Mouse (Mus musculus) bone marrow macrophage, adult 2 months (primary cell): Measurements from ENCODE around the gene Cox10. TPM values are rescaled to one million over a fixed set of nuclear protein-coding genes. Genes with fewer than 3 reads are reported as not detected.

ENCODE experiments used
- H3K27ac ChIP-seq: 2 replicates; pipeline ENCODE4 v1.5.1; 2012; ENCODE audit warnings: low read depth, low read length; ENCODE audit not compliant: insufficient read depth
- H3K4me1 ChIP-seq: 2 replicates; pipeline ENCODE4 v1.6.1; 2012; ENCODE audit warnings: low read length; ENCODE audit not compliant: control insufficient read depth, insufficient read depth
- H3K4me3 ChIP-seq: 2 replicates; pipeline ENCODE4 v1.5.1; 2012; ENCODE audit warnings: mild to moderate bottlenecking, low read length, moderate library complexity; ENCODE audit not compliant: insufficient read depth
- CTCF ChIP-seq: IDR thresholded peaks from 2 replicates; pipeline ENCODE4 v1.5.1; 2012; ENCODE audit warnings: low read depth, mild to moderate bottlenecking, low read length, moderate library complexity
- POLR2A ChIP-seq: IDR thresholded peaks from 2 replicates; pipeline ENCODE4 v1.6.1; 2012; ENCODE audit warnings: mild to moderate bottlenecking, low read depth, low read length, borderline replicate concordance
- polyA plus RNA-seq: library from polyadenylated mRNA; stranded (reverse); fragments of >200 nt; gene quantifications from 2 replicates; pipeline ENCODE4 v1.2.4, GENCODE M21; 2012; ENCODE audit not compliant: missing spikeins, insufficient read depth, insufficient read length

The Cox10 gene
- polyA plus RNA-seq, 1 experiment, result 6.0 TPM

DNA sequence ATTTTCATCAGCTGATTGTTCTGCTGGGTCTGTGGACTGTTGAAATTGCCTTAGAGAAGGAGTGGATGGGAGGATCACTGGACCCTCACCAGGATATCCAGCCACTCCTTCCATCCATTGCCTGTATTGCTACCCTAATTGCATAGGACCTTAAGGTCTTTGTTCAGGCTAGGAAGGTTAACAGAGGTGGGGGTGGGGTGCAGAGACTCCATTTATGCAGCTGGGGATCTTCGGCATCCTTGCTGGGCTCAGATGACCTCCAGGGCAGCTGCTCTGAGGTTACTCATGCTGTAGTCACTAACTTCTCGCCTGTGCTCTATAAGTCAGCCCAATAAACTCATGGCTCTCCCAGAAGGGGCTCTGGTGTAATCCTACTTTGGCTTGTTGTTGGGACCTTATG lies 10.4 kb upstream of the Cox10 start:
- Histone ChIP-seq H3K4me3 (no peak overlapping the region), H3K27ac (no peak overlapping the region), H3K4me1 (no peaks in the 10 kb centered on the region)
- TF ChIP-seq POLR2A (no peak), CTCF (no peak)

DNA sequence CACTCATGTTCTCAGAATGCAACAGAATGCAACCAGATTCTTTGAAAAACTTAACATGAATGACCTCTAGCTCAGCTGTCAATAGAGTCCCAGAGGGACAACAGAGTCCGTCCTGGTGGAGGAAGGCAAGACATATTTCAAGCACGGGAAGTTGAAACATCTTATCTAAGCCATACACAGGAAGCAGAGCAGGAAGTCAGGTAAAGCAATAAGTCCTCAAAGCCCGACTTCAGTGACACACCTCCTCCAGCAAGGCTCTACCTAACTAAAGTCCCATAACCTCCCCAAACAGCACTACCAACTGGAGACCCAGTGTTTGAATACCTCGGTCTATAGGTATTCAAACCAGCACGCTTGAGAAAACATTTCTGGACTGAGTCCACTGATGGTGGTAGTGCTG lies 6.6 kb upstream of the Cox10 start:
- H3K4me1 ChIP-seq, result peaks cover 2% of the 10 kb centered on the region
- TF ChIP-seq POLR2A, result no peak
- no peak for TF ChIP-seq CTCF
- no peak overlapping the region for H3K4me3 ChIP-seq
- H3K27ac ChIP-seq, result no peak overlapping the region

DNA sequence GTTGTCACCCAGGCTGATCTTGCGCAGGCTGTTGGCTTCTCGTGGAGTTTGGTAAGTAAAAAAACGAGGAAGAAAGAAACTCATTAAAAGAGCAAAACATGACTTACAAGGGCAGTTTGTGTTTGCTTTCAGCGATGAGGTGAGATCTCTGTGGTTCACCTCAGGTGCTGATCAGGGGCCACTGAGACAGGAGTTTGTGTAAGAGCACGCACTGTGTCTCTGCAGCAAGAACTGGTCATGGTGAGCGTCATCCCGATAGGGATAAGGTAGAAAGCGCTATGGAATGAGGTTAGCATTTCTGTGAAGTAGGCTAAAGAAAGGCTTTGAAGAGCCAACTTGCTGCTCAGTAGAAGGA lies 436 bp upstream of the Cox10 start:
- peak overlapping the region; percentile 62 for H3K27ac ChIP-seq
- H3K4me3 ChIP-seq, result peak overlapping the region; percentile 92
- H3K4me1 ChIP-seq, result peaks cover 8% of the 10 kb centered on the region
- TF ChIP-seq POLR2A, result no peak
- no peak for TF ChIP-seq CTCF

DNA sequence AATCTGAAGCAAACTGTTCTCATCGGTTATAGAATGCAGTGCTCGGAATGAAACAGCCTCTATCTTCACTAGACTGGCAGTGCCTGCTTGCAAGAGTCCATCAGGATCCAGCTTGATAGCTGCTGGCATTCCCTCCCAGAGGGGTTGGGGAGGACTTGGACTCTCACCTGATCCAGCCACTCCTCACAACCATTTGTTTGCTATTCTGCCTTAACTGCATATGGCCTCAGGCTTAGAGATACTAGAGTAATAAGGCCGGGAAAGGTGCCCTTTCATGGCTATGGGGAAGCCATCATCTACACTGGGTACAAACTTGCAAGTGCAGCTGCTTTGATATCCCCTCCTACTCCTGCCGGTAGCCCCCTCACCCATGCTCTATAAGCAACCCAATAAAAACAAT lies 3.1 kb downstream of the Cox10 start:
- no peak overlapping the region for H3K27ac ChIP-seq
- H3K4me3 ChIP-seq, result no peak overlapping the region
- TF ChIP-seq CTCF (no peak), POLR2A (no peak)
- H3K4me1 ChIP-seq, result peaks cover 10% of the 10 kb centered on the region

DNA sequence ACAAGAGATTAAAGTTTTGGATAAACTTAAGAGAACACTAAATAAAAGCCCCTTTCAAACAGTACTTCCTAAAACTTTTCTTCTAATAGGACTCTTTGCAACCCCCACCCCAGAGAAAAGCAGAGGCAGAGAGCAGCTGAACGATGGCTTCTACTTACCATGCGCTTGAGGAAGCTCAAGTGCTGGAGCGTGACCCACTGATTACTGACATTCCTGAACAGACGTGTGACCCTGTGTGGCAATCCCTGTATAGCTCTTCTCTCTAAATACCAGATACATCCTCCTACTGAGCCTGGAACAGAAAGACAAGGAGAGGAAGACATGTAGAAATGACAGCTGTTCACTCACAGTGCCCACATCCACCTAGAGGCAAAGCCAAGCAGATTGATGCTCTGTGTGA lies 5.9 kb downstream of the Cox10 start:
- no peak overlapping the region for H3K4me3 ChIP-seq
- no peak overlapping the region for H3K27ac ChIP-seq
- TF ChIP-seq CTCF, result no peak
- TF ChIP-seq POLR2A, result no peak
- peaks cover 8% of the 10 kb centered on the region for H3K4me1 ChIP-seq

DNA sequence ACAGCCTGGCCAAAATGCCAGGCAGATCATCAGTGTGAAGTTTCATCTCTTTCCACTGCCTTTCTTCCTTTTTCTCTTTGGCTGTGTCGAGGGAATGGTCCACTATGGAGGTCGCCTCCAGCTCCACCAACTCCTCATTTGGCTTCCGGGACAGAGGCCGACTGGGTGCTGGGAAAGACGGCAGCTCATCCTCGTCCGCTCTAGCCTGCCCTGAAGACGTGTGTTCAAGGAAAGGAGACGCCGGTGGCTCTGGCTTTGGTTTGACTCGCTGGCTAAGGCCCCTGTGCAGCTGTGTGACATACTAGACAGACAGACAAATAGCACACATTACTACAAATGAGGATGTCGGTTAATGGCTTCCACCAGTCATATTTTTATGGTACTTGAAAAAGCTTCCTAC lies 7.7 kb downstream of the Cox10 start:
- TF ChIP-seq CTCF (no peak), POLR2A (no peak)
- H3K4me1 ChIP-seq, result peaks cover 7% of the 10 kb centered on the region

DNA sequence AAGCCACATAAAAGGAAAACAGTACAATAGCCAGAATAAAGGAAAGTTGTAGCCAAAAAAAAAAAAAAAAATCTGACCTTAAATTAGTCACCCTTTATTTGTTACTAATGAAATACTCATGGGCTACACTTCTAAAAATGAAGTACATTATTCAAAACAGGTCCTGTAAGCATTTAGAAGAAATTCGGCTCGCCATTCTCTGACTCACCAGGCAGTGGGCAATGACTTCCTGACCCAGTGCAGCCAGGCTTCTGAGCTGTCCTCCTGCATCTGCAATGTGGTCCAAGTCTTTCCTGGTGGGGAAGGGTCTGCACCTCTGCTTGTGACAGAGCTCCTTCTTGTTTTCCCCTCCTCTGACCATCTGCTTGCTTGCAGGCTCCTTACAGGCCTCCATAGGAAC lies 13.3 kb downstream of the Cox10 start:
- Histone ChIP-seq H3K4me3 (no peak overlapping the region), H3K27ac (peak overlapping the region; percentile 22), H3K4me1 (peaks cover 30% of the 10 kb centered on the region)
- no peak for TF ChIP-seq POLR2A
- TF ChIP-seq CTCF, result no peak

More for the DNA sequence above, 7.7 kb downstream of the Cox10 start:
- H3K4me3 ChIP-seq, result no peak overlapping the region
- no peak overlapping the region for H3K27ac ChIP-seq

DNA sequence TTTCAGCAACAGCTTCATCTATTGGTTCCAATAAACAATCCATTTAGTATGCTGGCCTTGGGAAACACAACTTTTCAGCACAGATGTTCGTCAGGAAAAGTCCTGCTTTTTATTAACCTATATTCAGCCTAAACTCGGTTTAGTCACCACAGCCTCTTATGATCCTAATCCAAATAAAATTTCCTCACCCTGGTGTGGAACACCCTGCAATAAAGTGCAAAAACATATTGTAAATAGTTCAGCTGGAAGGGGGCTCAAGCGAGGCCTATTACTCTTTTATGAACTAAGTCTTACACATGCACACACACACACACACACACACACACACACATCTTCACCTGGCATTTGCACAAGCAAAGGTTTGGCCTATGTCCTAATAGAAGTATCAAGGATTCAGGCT lies 16.1 kb downstream of the Cox10 start:
- Histone ChIP-seq H3K4me3 (no peak overlapping the region), H3K4me1 (peaks cover 30% of the 10 kb centered on the region), H3K27ac (no peak overlapping the region)
- TF ChIP-seq CTCF (no peak), POLR2A (no peak)

DNA sequence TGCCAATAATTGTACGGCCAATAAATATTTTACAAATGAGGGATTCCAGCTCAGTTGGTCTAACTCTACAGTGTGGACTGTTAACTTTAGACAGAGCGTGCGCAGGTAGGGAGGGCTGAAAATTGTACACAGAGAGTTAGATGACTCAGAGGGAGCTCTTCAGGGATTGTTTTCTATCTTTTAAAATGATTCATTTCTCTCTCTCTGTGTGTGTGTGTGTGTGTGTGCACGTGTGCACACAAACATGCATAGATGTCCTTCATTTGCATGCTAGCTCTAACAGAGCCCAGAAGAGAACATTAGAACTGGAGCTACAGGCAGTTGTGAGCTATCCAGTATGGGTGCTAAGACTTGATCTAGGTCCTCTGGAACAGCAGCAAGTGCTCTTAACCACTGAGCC lies 17.0 kb downstream of the Cox10 start:
- Histone ChIP-seq H3K4me3 (no peak overlapping the region), H3K27ac (no peak overlapping the region), H3K4me1 (peaks cover 30% of the 10 kb centered on the region)
- TF ChIP-seq POLR2A (no peak), CTCF (no peak)

DNA sequence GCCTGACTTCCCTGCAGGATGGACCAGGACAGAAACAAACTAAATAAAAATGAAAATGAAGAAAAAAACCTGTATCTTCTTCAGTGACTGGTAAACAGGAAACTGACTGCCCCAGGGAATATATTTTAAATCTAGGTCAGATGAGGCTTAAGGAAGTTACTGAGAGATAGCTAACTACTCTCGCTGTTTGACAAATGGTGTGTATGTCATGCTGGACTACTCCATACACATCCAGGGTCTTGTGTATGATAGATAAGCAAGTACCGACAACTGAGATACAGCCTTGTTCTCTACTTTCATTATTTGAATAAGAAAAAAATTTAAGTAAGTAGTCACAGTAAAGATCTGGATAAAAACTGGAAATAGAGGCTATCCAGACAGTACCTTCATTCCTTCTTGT lies 20.0 kb downstream of the Cox10 start:
- TF ChIP-seq POLR2A (no peak), CTCF (no peak)
- Histone ChIP-seq H3K4me3 (no peak overlapping the region), H3K27ac (no peak overlapping the region), H3K4me1 (peaks cover 9% of the 10 kb centered on the region)

DNA sequence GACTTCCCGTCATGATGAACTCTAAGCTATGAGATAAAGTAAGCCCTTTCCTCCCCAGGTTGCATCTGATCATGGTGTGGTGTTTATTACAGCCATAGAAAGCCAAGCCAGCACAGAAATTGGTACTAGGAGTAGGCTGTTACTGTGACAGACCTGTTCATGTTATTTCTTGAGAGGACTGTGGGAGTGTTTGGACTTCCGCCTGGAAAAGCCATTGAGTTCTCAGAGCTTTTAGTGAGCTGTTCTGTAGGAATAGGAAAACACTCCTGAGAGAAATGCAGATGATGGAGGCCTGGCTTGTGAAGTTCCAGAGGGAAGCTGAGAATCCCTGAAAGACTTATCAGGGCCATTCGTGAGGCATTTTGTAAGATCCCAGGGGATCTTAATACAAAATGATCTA lies 20.8 kb downstream of the Cox10 start:
- Histone ChIP-seq H3K4me3 (no peak overlapping the region), H3K4me1 (peaks cover 9% of the 10 kb centered on the region), H3K27ac (no peak overlapping the region)
- TF ChIP-seq CTCF (no peak), POLR2A (no peak)
